Mouse (Mus musculus) liver, postnatal 0 days (tissue): ENCODE measurements at regions not wholly inside any gene's neighbourhood (a gene's known extent, or its start where the extent isn't known, plus 50 kb on each side); places are given as distances from the start of the nearest gene placed in this dataset.

Source experiments
- CTCF ChIP-seq: sonication (generic); IDR thresholded peaks from 2 replicates; pipeline ENCODE4 v1.5.1; 2016; ENCODE audit warnings: antibody characterized with exemption, low read depth
- EP300 ChIP-seq: IDR thresholded peaks from 2 replicates; pipeline ENCODE4 v1.6.1; 2016; ENCODE audit warnings: antibody characterized with exemption, low read depth, mild to moderate bottlenecking

GRCm38 (mm10) chr12:25265066-25265465 lies 168.1 kb upstream of the Id2 start:
- TF ChIP-seq CTCF (no peak), EP300 (no peak)
